ENCODE assay signal across 8 mouse cellular contexts in genomic region chr5:107438353-107438752, GRCm38 (mm10). TPM values are rescaled to one million over a fixed set of nuclear protein-coding genes. Genes with fewer than 3 reads are reported as not detected.
DNase-seq lines count a peak whose midpoint lies in the region; ATAC-seq and TF ChIP-seq lines count a peak whose summit lies in the region.

No protein-coding gene starts in this region.

- TF ChIP-seq POLR2A in liver, adult 2 months (IDR thresholded peaks at IDR 0.05; ENCODE audit: extremely low read depth, insufficient read depth, low read length) = no peak
- no peak for TF ChIP-seq POLR2A in myocyte (IDR thresholded peaks at IDR 0.05; ENCODE audit: insufficient read length, low read depth)

- H3K27me3 ChIP-seq in liver, adult 2 months (ENCODE audit: control insufficient read depth, insufficient read depth, low read length) = no peaks in the 10 kb centered on the region
- H3K27me3 ChIP-seq in embryonic facial prominence, embryonic 13.5 days = no peaks in the 10 kb centered on the region
- H3K27me3 ChIP-seq in intestine, embryonic 16.5 days (replicated peaks; ENCODE audit: control insufficient read depth, insufficient read depth, low read length) = no peaks in the 10 kb centered on the region
- peaks cover 4% of the 10 kb centered on the region for H3K27me3 ChIP-seq in myocyte (ENCODE audit: control insufficient read depth, insufficient read depth, insufficient read length)

- 22% methylated on average over 7 of the region's 7 CpGs for WGBS in liver, adult 2 months
- 18% methylated on average over 7 of the region's 7 CpGs for WGBS in embryonic facial prominence, embryonic 13.5 days
- 15% methylated on average over 7 of the region's 7 CpGs for WGBS in intestine, embryonic 16.5 days

- peak overlapping the region; percentile 73 for H3K4me2 ChIP-seq in embryonic facial prominence, embryonic 13.5 days
- peak overlapping the region; percentile 81 for H3K4me2 ChIP-seq in intestine, embryonic 16.5 days (ENCODE audit: low read depth, low read length)
- H3K4me2 ChIP-seq in myocyte (ENCODE audit: low read depth) = peak overlapping the region; percentile 78

- no peaks in the 10 kb centered on the region for H3K36me3 ChIP-seq in liver, adult 2 months (ENCODE audit: control insufficient read depth, insufficient read depth, low read length)
- H3K36me3 ChIP-seq in embryonic facial prominence, embryonic 13.5 days = no peaks in the 10 kb centered on the region
- H3K36me3 ChIP-seq in intestine, embryonic 16.5 days (ENCODE audit: control insufficient read depth, insufficient read depth, low read length) = no peaks in the 10 kb centered on the region
- no peaks in the 10 kb centered on the region for H3K36me3 ChIP-seq in myocyte (ENCODE audit: control insufficient read depth, insufficient read depth)

- H3K9me3 ChIP-seq in embryonic facial prominence, embryonic 13.5 days = no peaks in the 10 kb centered on the region
- no peaks in the 10 kb centered on the region for H3K9me3 ChIP-seq in intestine, embryonic 16.5 days (ENCODE audit: control insufficient read depth, low read length)

- peak overlapping the region; percentile 66 for H3K27ac ChIP-seq in liver, adult 2 months (replicated peaks; ENCODE audit: insufficient read depth, low read depth, low read length)
- H3K27ac ChIP-seq in embryonic facial prominence, embryonic 13.5 days = peak overlapping the region; percentile 88
- peak overlapping the region; percentile 89; the same call in 1 of the 2 replicates for H3K27ac ChIP-seq in intestine, embryonic 16.5 days (ENCODE audit: low read length)

- H3ac ChIP-seq in myocyte (ENCODE audit: control insufficient read depth, insufficient read length) = peak overlapping the region; percentile 16

- ATAC-seq in embryonic facial prominence, embryonic 13.5 days (ENCODE audit: insufficient number of reproducible peaks, insufficient read depth, low FRiP score, low TSS enrichment, low read depth) = no peak
- ATAC-seq in intestine, embryonic 16.5 days = peak; percentile 41

- H3K4me3 ChIP-seq in liver, adult 2 months (ENCODE audit: insufficient read depth, low read depth, low read length) = peak overlapping the region; percentile 82
- peak overlapping the region; percentile 74 for H3K4me3 ChIP-seq in embryonic facial prominence, embryonic 13.5 days
- peak overlapping the region; percentile 94 for H3K4me3 ChIP-seq in intestine, embryonic 16.5 days (ENCODE audit: low read length)
- peak overlapping the region; percentile 37 for H3K4me3 ChIP-seq in myocyte

- TF ChIP-seq CTCF in liver, adult 2 months (IDR thresholded peaks at IDR 0.05; ENCODE audit: low read depth, low read length) = no peak

- peaks cover 5% of the 10 kb centered on the region; the same call in 1 of the 2 replicates for H3K4me1 ChIP-seq in liver, adult 2 months (ENCODE audit: control insufficient read depth, insufficient read depth, low read length)
- peaks cover 14% of the 10 kb centered on the region for H3K4me1 ChIP-seq in embryonic facial prominence, embryonic 13.5 days
- H3K4me1 ChIP-seq in intestine, embryonic 16.5 days (ENCODE audit: control insufficient read depth, insufficient read depth, low read length) = peaks cover 6% of the 10 kb centered on the region

- peak overlapping the region; percentile 93 for H3K9ac ChIP-seq in liver, adult 2 months (ENCODE audit: low read depth, low read length)
- peak overlapping the region; percentile 93 for H3K9ac ChIP-seq in embryonic facial prominence, embryonic 13.5 days
- H3K9ac ChIP-seq in intestine, embryonic 16.5 days (ENCODE audit: low read depth, low read length) = peak overlapping the region; percentile 96

- H3K79me2 ChIP-seq in liver, adult 2 months (ENCODE audit: control insufficient read depth, insufficient read depth, low read length) = no peaks in the 10 kb centered on the region
- H3K79me2 ChIP-seq in myocyte (ENCODE audit: control insufficient read depth, insufficient read depth) = no peaks in the 10 kb centered on the region

- no peak for DNase-seq in liver, adult 2 months (ENCODE audit: extremely low read depth, low read depth, low spot score)
- no peak for DNase-seq in liver
- no peak for DNase-seq in urinary bladder, postnatal 14 days (ENCODE audit: low spot score)
- DNase-seq in thymus, postnatal 0 days (ENCODE audit: low spot score) = no peak
- DNase-seq in kidney, adult 18-20 months = no peak

TF ChIP-seq in myocyte, 11 proteins besides CTCF, POLR2A, EP300 and RAD21:
- no peak for TF ChIP-seq TCF3 (IDR thresholded peaks at IDR 0.05; ENCODE audit: insufficient read length, low read depth)
- TF ChIP-seq MAX (IDR thresholded peaks at IDR 0.05; ENCODE audit: low read depth) = no peak
- no peak for TF ChIP-seq MYOD1 (IDR thresholded peaks at IDR 0.05; ENCODE audit: control insufficient read depth in 1 of 3, insufficient read length in 2 of 3, low read depth in 2 of 3)
- TF ChIP-seq POLR2AphosphoS2 (IDR thresholded peaks at IDR 0.05; ENCODE audit: insufficient read length, low read depth) = no peak
- no peak for TF ChIP-seq USF1 (IDR thresholded peaks at IDR 0.05; ENCODE audit: low read depth)
- TF ChIP-seq REST (IDR thresholded peaks at IDR 0.05; ENCODE audit: insufficient read depth, insufficient read length) = no peak
- no peak for TF ChIP-seq MYOG (IDR thresholded peaks at IDR 0.05; ENCODE audit: control insufficient read depth in 1 of 3, insufficient read depth in 1 of 3, insufficient read length in 2 of 3, low read depth in 2 of 3)
- TF ChIP-seq SRF (IDR thresholded peaks at IDR 0.05; ENCODE audit: control insufficient read depth, insufficient read length, low read depth) = no peak
- TF ChIP-seq E2F4 (IDR thresholded peaks at IDR 0.05; ENCODE audit: insufficient read depth) = no peak
- TF ChIP-seq CEBPB (IDR thresholded peaks at IDR 0.05; ENCODE audit: insufficient read depth, poor library complexity, severe bottlenecking) = no peak
- no peak for TF ChIP-seq TCF12 (IDR thresholded peaks at IDR 0.05; ENCODE audit: insufficient read depth, poor library complexity, severe bottlenecking)

RNA-seq across cellular contexts. Expression of gene Btbd8, which starts 0.6 kb away (rescaled TPM):
- 2.1 and 3.4 TPM in 2 replicates for total RNA-seq in liver, adult 2 months (2014; rRNA removed)
- 0.33 and 0.37 TPM in 2 replicates for polyA plus RNA-seq in liver, adult 2 months (2012; rRNA removed)
- 5.9 and 6.2 TPM in 2 replicates for polyA plus RNA-seq in embryonic facial prominence, embryonic 13.5 days (2015; fragmentation: Nextera tagmentation; extraction: Ambion mirVana)
- 2.7 and 2.8 TPM in 2 replicates for polyA plus RNA-seq in intestine, embryonic 16.5 days (2015; fragmentation: Nextera tagmentation; extraction: Ambion mirVana)
- polyA plus RNA-seq in myocyte (2012; fragmentation: generic; extraction: Trizol) = 0.62 TPM
- polyA plus RNA-seq in thymus, postnatal 0 days (2015; fragmentation: Nextera tagmentation; extraction: Ambion mirVana) = 10.0 and 10.8 TPM in 2 replicates

RNA-seq across cellular contexts. Expression of gene Lpcat2b, which starts 7.0 kb away (rescaled TPM):
- total RNA-seq in liver, adult 2 months (2014; rRNA removed) = not detected in 2 replicates
- not detected in 2 replicates for polyA plus RNA-seq in liver, adult 2 months (2012; rRNA removed)
- polyA plus RNA-seq in embryonic facial prominence, embryonic 13.5 days (2015; fragmentation: Nextera tagmentation; extraction: Ambion mirVana) = not detected in 2 replicates
- polyA plus RNA-seq in intestine, embryonic 16.5 days (2015; fragmentation: Nextera tagmentation; extraction: Ambion mirVana) = not detected in 2 replicates
- polyA plus RNA-seq in myocyte (2012; fragmentation: generic; extraction: Trizol) = not detected
- polyA plus RNA-seq in thymus, postnatal 0 days (2015; fragmentation: Nextera tagmentation; extraction: Ambion mirVana) = not detected in 2 replicates

RNA-seq across cellular contexts. Expression of gene Ephx4, which starts 35.8 kb away (rescaled TPM):
- total RNA-seq in liver, adult 2 months (2014; rRNA removed) = 0.65 TPM in 1 of 2 replicates, not detected in the other
- not detected in 2 replicates for polyA plus RNA-seq in liver, adult 2 months (2012; rRNA removed)
- 1.2 TPM in 2 replicates for polyA plus RNA-seq in embryonic facial prominence, embryonic 13.5 days (2015; fragmentation: Nextera tagmentation; extraction: Ambion mirVana)
- 0.21 and 0.50 TPM in 2 replicates for polyA plus RNA-seq in intestine, embryonic 16.5 days (2015; fragmentation: Nextera tagmentation; extraction: Ambion mirVana)
- polyA plus RNA-seq in myocyte (2012; fragmentation: generic; extraction: Trizol) = not detected
- 1.6 and 2.3 TPM in 2 replicates for polyA plus RNA-seq in thymus, postnatal 0 days (2015; fragmentation: Nextera tagmentation; extraction: Ambion mirVana)

Comparison
In these comparisons a context has a peak if more than half of its experiments do, and no peak if none do; other contexts are left out.
1. H3K4me3 ChIP-seq: peak in every context shown above with its lines; median percentile 94 in intestine, embryonic 16.5 days; 82 in liver, adult 2 months; 74 in embryonic facial prominence, embryonic 13.5 days; 37 in myocyte.